Mouse (Mus musculus): ENCODE results near the gene Faim2.

- peak; percentile 60 for TF ChIP-seq CTCF (IDR thresholded peaks at IDR 0.05)
- no peak for TF ChIP-seq EP300 (IDR thresholded peaks at IDR 0.05)
These were observed 53.4 kb downstream of the Faim2 start, which contains the start of gene Bcdin3d for GRCm38 (mm10) chr15:99474576-99474926.

Data from lung, postnatal 0 days (tissue).